Mouse (Mus musculus): ENCODE measurements around the gene Itgb3.

GRCm38 (mm10) chr11:104616182-104616581, 8.4 kb downstream of the Itgb3 start:
- TF ChIP-seq CTCF (IDR thresholded peaks at IDR 0.05; ENCODE audit: low read depth, low read length) (no peak), POLR2A (IDR thresholded peaks at IDR 0.05; ENCODE audit: borderline replicate concordance, low read depth, low read length) (no peak)

All from bone marrow macrophage, adult 2 months (primary cell).